Mouse (Mus musculus) kidney, embryonic 16.5 days (tissue): ENCODE measurements at regions not wholly inside any gene's neighbourhood (a gene's known extent, or its start where the extent isn't known, plus 50 kb on each side); places are given as distances from the start of the nearest gene placed in this dataset.
A peak's percentile ranks its signal among the peaks of the same experiment; 100 is the strongest.

Source experiments
- ATAC-seq: fragments of 200-750 bp; cut with Nextera tagmentation; 2 replicates; pipeline ENCODE4 v1.8.0; 2017; ENCODE audit warnings: moderate TSS enrichment; ENCODE audit not compliant: low FRiP score, low TSS enrichment
- H3K27ac ChIP-seq: fragments of 300-500 bp; sonication (generic); 2 replicates; pipeline ENCODE4 v1.5.1; 2014; ENCODE audit warnings: low read length
- H3K27me3 ChIP-seq: fragments of 300-500 bp; sonication (generic); 2 replicates; pipeline ENCODE4 v1.6.1; 2014; ENCODE audit warnings: low read length, control low read depth, mixed read lengths; ENCODE audit not compliant: insufficient read depth
- H3K36me3 ChIP-seq: fragments of 300-500 bp; sonication (generic); 2 replicates; pipeline ENCODE4 v1.6.1; 2014; ENCODE audit warnings: low read length, control low read depth, mixed read lengths; ENCODE audit not compliant: insufficient read depth
- H3K4me1 ChIP-seq: fragments of 300-500 bp; sonication (generic); 2 replicates; pipeline ENCODE4 v1.6.1; 2014; ENCODE audit warnings: low read length, control low read depth, mixed read lengths; ENCODE audit not compliant: insufficient read depth
- H3K4me2 ChIP-seq: fragments of 300-500 bp; sonication (generic); replicated peaks from 2 replicates; pipeline ENCODE4 v1.6.1; 2014; ENCODE audit warnings: low read depth, low read length
- H3K4me3 ChIP-seq: fragments of 300-500 bp; sonication (generic); 2 replicates; pipeline ENCODE4 v1.5.1; 2014; ENCODE audit warnings: mild to moderate bottlenecking, low read length
- H3K9ac ChIP-seq: fragments of 300-500 bp; sonication (generic); replicated peaks from 2 replicates; pipeline ENCODE4 v1.6.1; 2014; ENCODE audit warnings: low read length
- H3K9me3 ChIP-seq: fragments of 300-500 bp; sonication (generic); 2 replicates; pipeline ENCODE4 v1.6.1; 2016; ENCODE audit warnings: low read length, control low read depth
- WGBS: fragments of 180-500 bp; shearing (Covaris S2); extraction: QIAGEN DNeasy Blood & Tissue Kit; methylation state at CpG from one replicate; pipeline ENCODE4 v1.1.7; 2014; 5-methylcytosine and 5-hydroxymethylcytosine counted together

- H3K4me2 ChIP-seq: no peak overlapping the region
- 52% methylated on average over 11 of the region's 11 CpGs for WGBS
- H3K27me3 ChIP-seq: no peaks in the 10 kb centered on the region
- no peak overlapping the region for H3K27ac ChIP-seq
- H3K9ac ChIP-seq: no peak overlapping the region
- no peak overlapping the region for H3K4me3 ChIP-seq
- H3K9me3 ChIP-seq: no peaks in the 10 kb centered on the region
- no peaks in the 10 kb centered on the region for H3K36me3 ChIP-seq
- ATAC-seq: no peak
- H3K4me1 ChIP-seq: peaks cover 10% of the 10 kb centered on the region
These were observed 199.0 kb upstream of the Jmjd1c start for GRCm38 (mm10) chr10:66896698-66897622.

- 97% methylated on average over 5 of the region's 5 CpGs for WGBS
- no peaks in the 10 kb centered on the region for H3K9me3 ChIP-seq
- no peaks in the 10 kb centered on the region for H3K27me3 ChIP-seq
- peaks cover 10% of the 10 kb centered on the region for H3K4me1 ChIP-seq
- H3K4me3 ChIP-seq: no peak overlapping the region
- ATAC-seq: no peak
- H3K27ac ChIP-seq: no peak overlapping the region
- no peaks in the 10 kb centered on the region for H3K36me3 ChIP-seq
- no peak overlapping the region for H3K9ac ChIP-seq
- no peak overlapping the region for H3K4me2 ChIP-seq
These were observed 196.2 kb upstream of the Jmjd1c start for GRCm38 (mm10) chr10:66899724-66900123.

- no peak for ATAC-seq
- Histone ChIP-seq H3K4me2 (no peak overlapping the region), H3K9ac (no peak overlapping the region), H3K27me3 (no peaks in the 10 kb centered on the region), H3K27ac (no peak overlapping the region), H3K36me3 (no peaks in the 10 kb centered on the region), H3K9me3 (no peaks in the 10 kb centered on the region), H3K4me1 (peaks cover 10% of the 10 kb centered on the region), H3K4me3 (no peak overlapping the region)
- WGBS: 67% methylated on average over 10 of the region's 10 CpGs
These were observed 195.1 kb upstream of the Jmjd1c start for GRCm38 (mm10) chr10:66900781-66901180.

GRCm38 (mm10) chr10:66901873-66902272, 194.1 kb upstream of the Jmjd1c start:
- no peaks in the 10 kb centered on the region for H3K36me3 ChIP-seq
- WGBS: 4% methylated on average over 9 of the region's 9 CpGs
- no peak for ATAC-seq

GRCm38 (mm10) chr10:66904552-66905367, 191.2 kb upstream of the Jmjd1c start:
- 80% methylated on average over 10 of the region's 10 CpGs for WGBS
- Histone ChIP-seq H3K9me3 (no peaks in the 10 kb centered on the region), H3K27me3 (no peaks in the 10 kb centered on the region), H3K9ac (no peak overlapping the region), H3K4me3 (no peak overlapping the region), H3K4me1 (peaks cover 10% of the 10 kb centered on the region), H3K36me3 (no peaks in the 10 kb centered on the region), H3K4me2 (no peak overlapping the region), H3K27ac (no peak overlapping the region)
- no peak for ATAC-seq

More at GRCm38 (mm10) chr10:66901873-66902272, 194.1 kb upstream of the Jmjd1c start:
- H3K27me3 ChIP-seq: no peaks in the 10 kb centered on the region
- H3K9ac ChIP-seq: peak overlapping the region; percentile 51
- no peaks in the 10 kb centered on the region for H3K9me3 ChIP-seq
- H3K4me3 ChIP-seq: peak overlapping the region; percentile 26
- H3K27ac ChIP-seq: no peak overlapping the region
- H3K4me1 ChIP-seq: peaks cover 10% of the 10 kb centered on the region
- peak overlapping the region; percentile 57 for H3K4me2 ChIP-seq

- H3K4me1 ChIP-seq: peaks cover 14% of the 10 kb centered on the region
- H3K9ac ChIP-seq: no peak overlapping the region
- ATAC-seq: no peak
- no peaks in the 10 kb centered on the region for H3K27me3 ChIP-seq
- 86% methylated on average over 4 of the region's 4 CpGs for WGBS
- H3K9me3 ChIP-seq: no peaks in the 10 kb centered on the region
- no peak overlapping the region for H3K27ac ChIP-seq
- H3K4me3 ChIP-seq: no peak overlapping the region
- no peaks in the 10 kb centered on the region for H3K36me3 ChIP-seq
- H3K4me2 ChIP-seq: no peak overlapping the region
These were observed 188.1 kb upstream of the Jmjd1c start for GRCm38 (mm10) chr10:66907842-66908241.

GRCm38 (mm10) chr10:66909204-66909889, 186.6 kb upstream of the Jmjd1c start:
- 0 out of 2 replicates have a peak overlapping the region, but pooled peaks have one; percentile 11 for H3K4me2 ChIP-seq
- no peaks in the 10 kb centered on the region for H3K9me3 ChIP-seq
- H3K4me1 ChIP-seq: peaks cover 29% of the 10 kb centered on the region
- no peak overlapping the region for H3K4me3 ChIP-seq
- 10% methylated on average over 12 of the region's 12 CpGs for WGBS
- no peaks in the 10 kb centered on the region for H3K36me3 ChIP-seq
- no peak overlapping the region for H3K9ac ChIP-seq
- no peak overlapping the region for H3K27ac ChIP-seq
- ATAC-seq: peak; percentile 72
- no peaks in the 10 kb centered on the region for H3K27me3 ChIP-seq

- H3K36me3 ChIP-seq: no peaks in the 10 kb centered on the region
- H3K9ac ChIP-seq: no peak overlapping the region
- 51% methylated on average over 17 of the region's 17 CpGs for WGBS
- no peaks in the 10 kb centered on the region for H3K27me3 ChIP-seq
- H3K4me3 ChIP-seq: no peak overlapping the region
- H3K27ac ChIP-seq: peak overlapping the region; percentile 23; the same call in 1 of the 2 replicates
- peaks cover 34% of the 10 kb centered on the region for H3K4me1 ChIP-seq
- no peaks in the 10 kb centered on the region for H3K9me3 ChIP-seq
- H3K4me2 ChIP-seq: no peak overlapping the region; the same call in 1 of the 2 replicates
- no peak for ATAC-seq
These were observed 185.8 kb upstream of the Jmjd1c start for GRCm38 (mm10) chr10:66909905-66910681.
